Mouse (Mus musculus): ENCODE data around the gene Mustn1.

The Mustn1 gene

DNA sequence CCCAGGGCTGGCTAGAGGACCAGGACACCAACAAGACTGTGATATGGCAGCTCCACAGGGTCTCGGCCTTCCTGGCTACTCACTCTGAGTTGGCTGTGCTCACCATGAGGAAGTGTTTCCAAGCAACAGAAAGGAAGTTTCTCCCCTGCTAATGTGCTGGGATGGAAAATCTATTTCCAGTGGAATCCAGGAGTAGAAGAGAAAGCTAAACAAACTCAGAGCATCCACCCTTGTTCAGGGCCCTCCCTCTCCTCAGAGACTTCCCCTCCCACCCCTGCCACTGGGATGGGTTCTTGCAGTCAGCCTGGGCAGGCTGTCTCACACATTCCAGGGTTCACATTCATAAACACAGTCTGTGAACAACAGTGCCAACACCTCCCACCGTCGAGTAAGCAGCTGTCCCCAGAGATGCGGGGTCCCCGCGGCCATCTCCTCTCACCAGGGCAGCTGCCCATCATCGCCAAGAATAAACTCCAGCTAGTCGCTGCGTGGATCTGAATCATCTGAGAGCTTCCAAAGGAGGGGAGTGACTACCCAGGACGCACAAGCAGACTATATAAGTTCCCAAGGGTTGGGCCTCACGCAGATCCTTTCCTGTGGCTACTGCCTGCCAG lies at the start of gene Mustn1:
Mustn1 (plus strand) TSS at position 243 of the 614 bp plus-strand sequence.
- TF ChIP-seq NANOG (IDR thresholded peaks at IDR 0.05; ENCODE audit: borderline replicate concordance, low read length): no peak
- no peak for TF ChIP-seq POU5F1 (IDR thresholded peaks at IDR 0.05; ENCODE audit: borderline replicate concordance, low read length)
- TF ChIP-seq CTCF (conservative IDR thresholded peaks at IDR 0.05; ENCODE audit: low read length): no peak
- peak within 1 kb of the TSS; percentile 41 for H3K4me3 ChIP-seq (replicated peaks; ENCODE audit: low read length)
- no peaks in the 10 kb centered on the region; the same call in 1 of the 2 replicates for H3K27me3 ChIP-seq (ENCODE audit: insufficient read depth, low read length)
- peaks cover 14% of the 10 kb centered on the region for H3K36me3 ChIP-seq (ENCODE audit: insufficient read depth, low read length)
- H3K9me3 ChIP-seq (ENCODE audit: low read length): no peaks in the 10 kb centered on the region
- peaks cover 42% of the 10 kb centered on the region for H3K4me1 ChIP-seq (replicated peaks; ENCODE audit: low read depth, low read length)

DNA sequence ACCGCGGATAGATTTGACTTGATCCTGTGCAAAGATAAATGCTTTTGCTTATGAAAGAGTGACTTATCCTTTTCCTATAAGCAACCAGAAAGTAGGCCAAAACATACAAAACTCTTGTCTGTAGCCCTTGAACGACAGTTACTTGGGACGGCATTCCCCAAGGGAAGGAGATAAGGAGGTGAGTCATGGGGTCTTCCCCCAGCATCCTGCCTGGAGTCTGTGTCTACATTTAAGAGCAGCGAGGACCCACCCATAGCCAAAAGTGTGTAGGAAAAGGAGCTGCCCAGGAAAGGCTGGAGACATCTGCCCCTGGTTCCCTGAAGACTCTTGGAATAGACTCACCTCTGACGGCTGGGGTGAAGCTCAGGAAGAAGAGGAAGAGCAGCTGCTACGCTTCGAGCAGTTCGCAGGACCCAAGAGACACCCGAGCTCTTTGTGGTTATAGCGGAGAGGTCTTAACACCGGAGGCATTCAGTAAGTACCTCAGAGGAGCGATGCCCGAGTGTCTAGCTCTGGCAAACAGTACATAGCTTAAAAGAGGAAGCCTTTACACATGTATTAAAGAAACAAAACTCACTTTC lies 41.5 kb upstream of the Mustn1 start:
- no peak for TF ChIP-seq NANOG (IDR thresholded peaks at IDR 0.05; ENCODE audit: borderline replicate concordance, low read length)
- TF ChIP-seq CTCF (conservative IDR thresholded peaks at IDR 0.05; ENCODE audit: low read length): no peak
- TF ChIP-seq POU5F1 (IDR thresholded peaks at IDR 0.05; ENCODE audit: borderline replicate concordance, low read length): no peak
- H3K4me3 ChIP-seq (replicated peaks; ENCODE audit: low read length): no peak overlapping the region
- peaks cover 36% of the 10 kb centered on the region for H3K36me3 ChIP-seq (ENCODE audit: insufficient read depth, low read length)
- no peaks in the 10 kb centered on the region for H3K4me1 ChIP-seq (replicated peaks; ENCODE audit: low read depth, low read length)
- H3K9me3 ChIP-seq (ENCODE audit: low read length): no peaks in the 10 kb centered on the region
- no peaks in the 10 kb centered on the region for H3K27me3 ChIP-seq (ENCODE audit: insufficient read depth, low read length)

DNA sequence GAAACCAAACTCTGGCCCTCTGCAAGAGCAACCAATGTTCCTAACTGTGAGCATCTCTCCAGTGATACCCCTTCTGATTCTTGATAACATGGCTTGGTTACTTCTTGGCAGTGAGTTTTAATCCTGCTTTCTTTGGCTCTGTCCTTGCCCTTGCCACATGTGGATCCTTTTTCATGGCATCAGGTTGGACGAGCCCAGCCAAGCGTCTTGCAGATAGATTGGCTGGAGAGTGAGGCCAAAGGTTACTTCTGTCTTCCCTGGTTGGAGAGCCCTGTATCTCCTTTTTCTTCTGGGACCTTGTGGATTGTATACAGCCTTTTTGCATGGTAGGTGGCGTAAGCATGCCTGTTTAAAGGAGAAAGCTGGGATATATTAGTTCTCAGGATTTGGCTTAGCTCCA lies 35.3 kb upstream of the Mustn1 start:
- Histone ChIP-seq H3K27me3 (ENCODE audit: insufficient read depth, low read length) (no peaks in the 10 kb centered on the region), H3K36me3 (ENCODE audit: insufficient read depth, low read length) (peaks cover 9% of the 10 kb centered on the region), H3K9me3 (ENCODE audit: low read length) (no peaks in the 10 kb centered on the region), H3K4me3 (replicated peaks; ENCODE audit: low read length) (no peak overlapping the region), H3K4me1 (replicated peaks; ENCODE audit: low read depth, low read length) (peaks cover 11% of the 10 kb centered on the region)
- TF ChIP-seq NANOG (IDR thresholded peaks at IDR 0.05; ENCODE audit: borderline replicate concordance, low read length) (no peak), POU5F1 (IDR thresholded peaks at IDR 0.05; ENCODE audit: borderline replicate concordance, low read length) (no peak), CTCF (conservative IDR thresholded peaks at IDR 0.05; ENCODE audit: low read length) (no peak)

DNA sequence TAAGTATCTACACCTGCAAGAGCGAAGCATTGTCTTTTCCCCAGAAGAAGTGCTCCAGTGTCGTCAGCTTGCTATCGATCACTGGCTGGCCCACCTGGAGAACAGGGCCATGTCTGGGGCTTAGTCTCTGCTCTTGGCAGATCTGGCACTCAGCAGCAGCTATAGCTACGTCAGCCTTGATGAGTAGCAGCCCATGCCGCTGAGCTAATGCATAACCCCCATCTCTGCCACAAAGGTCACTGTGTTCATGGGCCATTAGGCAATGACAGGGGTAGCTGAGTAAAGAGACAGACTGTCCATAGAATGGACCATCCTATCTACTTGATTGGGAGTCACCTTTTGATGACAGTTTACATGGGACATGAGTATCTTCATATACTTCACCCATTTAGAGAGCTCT lies 28.5 kb upstream of the Mustn1 start:
- Histone ChIP-seq H3K4me1 (replicated peaks; ENCODE audit: low read depth, low read length) (peaks cover 5% of the 10 kb centered on the region), H3K4me3 (replicated peaks; ENCODE audit: low read length) (no peak overlapping the region), H3K27me3 (ENCODE audit: insufficient read depth, low read length) (no peaks in the 10 kb centered on the region), H3K36me3 (ENCODE audit: insufficient read depth, low read length) (peaks cover 12% of the 10 kb centered on the region; the same call in 1 of the 2 replicates), H3K9me3 (ENCODE audit: low read length) (no peaks in the 10 kb centered on the region)
- TF ChIP-seq POU5F1 (IDR thresholded peaks at IDR 0.05; ENCODE audit: borderline replicate concordance, low read length) (no peak), NANOG (IDR thresholded peaks at IDR 0.05; ENCODE audit: borderline replicate concordance, low read length) (no peak), CTCF (conservative IDR thresholded peaks at IDR 0.05; ENCODE audit: low read length) (no peak)

DNA sequence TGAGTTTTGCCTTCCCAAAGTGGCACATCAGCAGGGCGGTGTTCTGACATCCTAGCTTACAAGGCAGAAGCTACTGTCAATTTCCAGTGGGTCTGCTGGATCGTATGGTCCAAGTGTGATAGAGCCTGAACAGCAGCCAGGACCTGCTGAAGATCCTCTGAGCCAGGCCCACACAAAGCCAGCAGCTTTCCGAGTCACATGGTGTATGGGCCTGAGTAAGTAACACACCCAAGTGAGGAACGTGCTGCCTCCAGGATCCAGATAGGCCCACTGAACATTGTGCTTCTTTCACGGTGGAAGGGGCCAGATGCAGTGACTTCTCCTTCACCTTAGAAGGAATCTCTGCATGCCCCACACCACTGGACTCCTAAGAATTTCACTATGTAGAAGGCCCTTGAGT lies 26.7 kb upstream of the Mustn1 start:
- TF ChIP-seq POU5F1 (IDR thresholded peaks at IDR 0.05; ENCODE audit: borderline replicate concordance, low read length): no peak
- TF ChIP-seq CTCF (conservative IDR thresholded peaks at IDR 0.05; ENCODE audit: low read length): no peak
- no peak for TF ChIP-seq NANOG (IDR thresholded peaks at IDR 0.05; ENCODE audit: borderline replicate concordance, low read length)
- Histone ChIP-seq H3K4me1 (replicated peaks; ENCODE audit: low read depth, low read length) (peaks cover 5% of the 10 kb centered on the region), H3K36me3 (ENCODE audit: insufficient read depth, low read length) (peaks cover 8% of the 10 kb centered on the region; the same call in 1 of the 2 replicates), H3K27me3 (ENCODE audit: insufficient read depth, low read length) (no peaks in the 10 kb centered on the region), H3K9me3 (ENCODE audit: low read length) (no peaks in the 10 kb centered on the region), H3K4me3 (replicated peaks; ENCODE audit: low read length) (no peak overlapping the region)

DNA sequence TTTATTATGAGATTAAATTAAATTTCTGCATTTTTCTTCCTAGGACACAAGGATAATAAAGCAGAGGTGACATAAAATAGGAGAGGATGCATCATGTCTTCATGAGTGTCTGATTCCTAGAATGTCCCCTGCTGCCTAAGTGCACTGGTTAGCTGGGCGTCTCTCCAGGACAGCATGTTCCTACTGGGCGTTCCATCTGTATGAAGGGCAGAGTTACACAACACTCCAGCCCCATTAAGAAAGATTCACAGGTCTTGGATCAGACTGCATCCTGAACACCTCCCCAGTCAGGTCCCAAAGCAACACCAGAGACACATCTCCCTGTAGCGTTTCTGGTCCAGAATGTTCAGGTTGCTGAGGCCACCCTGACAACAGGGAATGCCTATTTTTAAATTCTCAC lies 23.7 kb upstream of the Mustn1 start:
- Histone ChIP-seq H3K27me3 (ENCODE audit: insufficient read depth, low read length) (no peaks in the 10 kb centered on the region), H3K4me1 (replicated peaks; ENCODE audit: low read depth, low read length) (peaks cover 5% of the 10 kb centered on the region), H3K36me3 (ENCODE audit: insufficient read depth, low read length) (peaks cover 8% of the 10 kb centered on the region; the same call in 1 of the 2 replicates), H3K4me3 (replicated peaks; ENCODE audit: low read length) (no peak overlapping the region), H3K9me3 (ENCODE audit: low read length) (no peaks in the 10 kb centered on the region)
- TF ChIP-seq NANOG (IDR thresholded peaks at IDR 0.05; ENCODE audit: borderline replicate concordance, low read length): no peak
- TF ChIP-seq POU5F1 (IDR thresholded peaks at IDR 0.05; ENCODE audit: borderline replicate concordance, low read length): no peak
- no peak for TF ChIP-seq CTCF (conservative IDR thresholded peaks at IDR 0.05; ENCODE audit: low read length)

DNA sequence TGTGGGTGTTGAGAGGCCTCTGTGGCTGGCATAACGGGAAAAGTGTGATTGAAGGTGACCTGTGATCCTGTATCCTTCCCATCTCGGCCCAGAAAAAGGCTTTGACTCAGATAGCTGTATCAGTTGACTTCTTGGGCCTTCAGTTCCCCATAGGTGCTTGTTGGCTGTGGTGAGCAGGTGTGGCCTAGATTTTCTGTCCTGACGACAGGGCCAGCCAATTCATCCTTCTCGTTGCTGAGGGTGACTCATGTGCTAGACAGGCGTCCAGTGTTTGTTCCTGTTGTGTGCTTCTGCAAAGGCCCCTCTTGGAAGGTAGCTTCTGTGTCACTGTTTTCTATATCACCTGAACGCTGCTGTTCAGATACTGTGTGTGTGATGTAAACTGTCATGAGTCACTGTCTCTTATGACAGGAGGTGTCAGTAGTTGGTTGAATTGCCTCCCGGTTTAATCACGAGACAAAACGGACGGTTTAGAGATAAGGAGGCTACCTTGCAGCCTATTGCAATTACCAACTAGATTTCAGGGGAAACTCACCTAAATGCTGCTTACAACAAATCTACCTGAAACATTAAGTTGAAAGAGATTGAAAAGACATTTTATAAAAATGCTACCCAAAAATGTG lies 22.0 kb upstream of the Mustn1 start:
- Histone ChIP-seq H3K9me3 (ENCODE audit: low read length) (no peaks in the 10 kb centered on the region), H3K4me3 (replicated peaks; ENCODE audit: low read length) (no peak overlapping the region), H3K4me1 (replicated peaks; ENCODE audit: low read depth, low read length) (peaks cover 14% of the 10 kb centered on the region), H3K27me3 (ENCODE audit: insufficient read depth, low read length) (no peaks in the 10 kb centered on the region), H3K36me3 (ENCODE audit: insufficient read depth, low read length) (peaks cover 8% of the 10 kb centered on the region; the same call in 1 of the 2 replicates)
- TF ChIP-seq NANOG (IDR thresholded peaks at IDR 0.05; ENCODE audit: borderline replicate concordance, low read length) (no peak), POU5F1 (IDR thresholded peaks at IDR 0.05; ENCODE audit: borderline replicate concordance, low read length) (no peak), CTCF (conservative IDR thresholded peaks at IDR 0.05; ENCODE audit: low read length) (no peak)

DNA sequence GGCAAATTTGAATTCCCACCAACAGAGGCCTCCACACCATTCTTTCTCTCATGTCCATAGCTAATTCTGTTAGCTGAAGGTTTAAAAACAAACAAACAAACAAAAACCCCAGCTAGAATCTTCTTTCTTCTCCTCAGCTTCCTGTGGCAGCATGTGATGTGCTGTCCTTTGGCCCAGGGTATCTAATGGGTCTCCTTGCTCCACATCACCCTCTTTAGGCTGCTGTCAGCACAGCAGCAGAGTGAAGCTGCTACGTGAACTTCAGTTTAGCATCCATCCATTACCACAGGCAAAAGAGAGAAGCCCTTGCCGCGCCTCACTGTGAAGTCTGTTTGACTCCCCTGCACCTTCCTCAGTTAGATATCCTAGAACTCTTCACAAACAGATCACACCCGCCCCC lies 21.0 kb upstream of the Mustn1 start:
- H3K9me3 ChIP-seq (ENCODE audit: low read length): no peaks in the 10 kb centered on the region
- H3K4me1 ChIP-seq (replicated peaks; ENCODE audit: low read depth, low read length): peaks cover 17% of the 10 kb centered on the region
- TF ChIP-seq NANOG (IDR thresholded peaks at IDR 0.05; ENCODE audit: borderline replicate concordance, low read length) (no peak), CTCF (conservative IDR thresholded peaks at IDR 0.05; ENCODE audit: low read length) (peak; percentile 40)
- H3K36me3 ChIP-seq (ENCODE audit: insufficient read depth, low read length): peaks cover 8% of the 10 kb centered on the region; the same call in 1 of the 2 replicates
- no peaks in the 10 kb centered on the region for H3K27me3 ChIP-seq (ENCODE audit: insufficient read depth, low read length)
- no peak overlapping the region for H3K4me3 ChIP-seq (replicated peaks; ENCODE audit: low read length)
